Mouse (Mus musculus) megakaryocyte, embryonic 14.5 days (primary cell): ENCODE results near the gene Cyp2d26.

Experiments
- FLI1 ChIP-seq: IDR thresholded peaks from 2 replicates; pipeline ENCODE4 v1.6.1; 2012; ENCODE audit warnings: low read length, inconsistent platforms, mixed read lengths
- GATA1 ChIP-seq: IDR thresholded peaks from 3 replicates; pipeline ENCODE4 v1.6.1; 2012; ENCODE audit warnings: mixed read lengths, low read length, inconsistent platforms, borderline replicate concordance

GRCm38 (mm10) chr15:82747516-82747915 lies 46.6 kb downstream of the Cyp2d26 start:
- TF ChIP-seq FLI1 (no peak), GATA1 (no peak)
